Mouse (Mus musculus) lung, postnatal 25 days (tissue): ENCODE measurements around the gene Cldn34a.
"Not testable (repeated sequence)": the region's sequence is repeated elsewhere in the genome, so short reads cannot be mapped to it uniquely, and the experiment has no call there.

Experiments
- DNase-seq: peaks from one replicate; pipeline ENCODE4 v3.0.0; 2022; ENCODE audit warnings: low spot score

Gene Cldn34a

GRCm38 (mm10) chrX:152563034-152563433 is at the start of gene Cldn34a:
Gene Cldn34a, plus strand, starts transcription at chrX:152563334.
- DNase-seq: no peak

DNA sequence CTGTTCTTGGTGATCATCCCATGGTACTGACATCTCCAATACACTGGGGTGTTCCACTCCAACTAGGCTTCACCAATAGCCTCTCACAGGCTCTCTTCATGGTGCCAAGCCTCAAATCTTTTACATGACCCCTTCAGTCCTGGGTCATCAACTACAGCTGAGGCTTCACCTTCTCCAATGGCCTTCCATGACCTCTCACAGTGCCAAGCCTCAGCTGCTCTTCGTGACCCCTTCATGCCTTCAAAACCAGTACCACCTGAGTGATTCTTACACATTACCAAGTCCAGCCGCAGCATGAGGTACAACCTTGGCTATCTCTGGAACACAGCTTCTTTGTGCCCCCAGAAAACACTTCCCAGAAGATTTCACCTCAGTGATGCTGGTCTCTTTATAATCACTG is 44.5 kb upstream of the Cldn34a start:
- not testable (repeated sequence) for DNase-seq

DNA sequence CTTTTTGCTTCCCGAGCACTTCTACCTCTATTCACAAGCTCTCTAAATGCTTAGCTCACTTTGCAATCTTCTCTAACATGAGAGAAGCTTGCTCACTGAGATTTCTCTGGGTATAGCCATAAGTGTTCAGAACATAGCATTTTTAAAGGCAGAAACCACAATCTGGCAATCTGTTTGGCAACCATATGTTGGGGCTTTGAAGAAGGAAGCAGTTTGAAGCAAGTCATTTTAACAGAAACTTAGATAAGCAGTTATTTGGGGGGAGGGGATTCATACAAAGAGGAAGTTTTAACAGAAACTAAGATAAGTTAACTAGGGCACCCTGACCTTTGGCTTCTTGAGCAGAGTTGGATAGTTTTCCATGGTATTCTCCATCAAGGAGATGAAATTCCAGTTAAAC is 17.4 kb upstream of the Cldn34a start:
- DNase-seq: no peak

DNA sequence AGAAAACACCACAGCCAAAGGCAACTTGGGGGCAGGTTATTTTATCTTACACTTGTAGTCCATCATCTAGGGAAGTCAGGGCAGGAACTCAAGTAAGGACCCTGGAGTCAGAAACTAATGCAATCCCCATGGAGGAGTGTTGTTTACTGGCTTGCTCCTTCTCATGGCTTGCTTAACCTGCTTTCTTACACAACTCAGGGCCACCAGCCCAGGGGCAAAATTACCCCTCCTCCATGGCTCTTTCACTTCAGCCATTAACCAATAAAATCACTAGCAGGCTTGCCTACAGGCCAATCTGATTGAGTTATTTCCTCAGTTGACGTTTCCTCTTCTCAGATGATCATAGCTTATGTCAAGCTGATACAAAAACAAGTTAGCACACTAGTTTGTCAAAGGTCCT is 15.0 kb upstream of the Cldn34a start:
- DNase-seq: no peak

- no peak for DNase-seq
Measured at GRCm38 (mm10) chrX:152557446-152557845, 5.7 kb upstream of the Cldn34a start.
